Mouse (Mus musculus): ENCODE measurements at regions not wholly inside any gene's neighbourhood (a gene's known extent, or its start where the extent isn't known, plus 50 kb on each side); places are given as distances from the start of the nearest gene placed in this dataset.
A peak's percentile ranks its signal among the peaks of the same experiment; 100 is the strongest.

DNA sequence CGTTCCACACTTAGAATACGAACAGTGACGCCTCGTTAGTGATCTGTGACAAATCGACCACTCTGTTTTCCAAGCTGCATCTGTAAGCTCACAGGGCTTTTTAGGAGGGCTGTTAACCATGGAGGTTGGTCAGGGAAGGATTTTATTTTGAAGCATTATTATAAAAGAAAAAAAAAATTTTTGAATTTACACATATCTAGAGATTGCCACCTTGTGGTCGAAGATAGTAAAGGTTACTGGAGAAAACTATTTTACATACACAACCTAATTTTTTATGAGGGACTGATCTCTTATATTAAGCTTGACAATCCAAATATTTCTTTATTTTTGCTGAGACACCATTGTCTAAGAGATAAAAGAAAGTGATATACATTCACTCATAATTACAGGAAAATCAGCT, 937.2 kb downstream of the Sorcs1 start:
- Histone ChIP-seq H3K27me3 (ENCODE audit: control insufficient read depth, insufficient read depth, low read depth, low read length) (no peaks in the 10 kb centered on the region), H3K4me2 (ENCODE audit: low read length) (no peak overlapping the region), H3K4me1 (ENCODE audit: control insufficient read depth, insufficient read depth, low read length) (peaks cover 8% of the 10 kb centered on the region), H3K9ac (ENCODE audit: low read depth, low read length) (no peak overlapping the region), H3K4me3 (ENCODE audit: low read depth, low read length) (no peak overlapping the region), H3K9me3 (replicated peaks; ENCODE audit: control insufficient read depth, low read length, poor library complexity, severe bottlenecking) (no peaks in the 10 kb centered on the region), H3K36me3 (ENCODE audit: control insufficient read depth, insufficient read depth, low read length) (no peaks in the 10 kb centered on the region), H3K27ac (ENCODE audit: low read length) (no peak overlapping the region)
- 61% methylated on average over 6 of the region's 6 CpGs for WGBS
- no peak for ATAC-seq

DNA sequence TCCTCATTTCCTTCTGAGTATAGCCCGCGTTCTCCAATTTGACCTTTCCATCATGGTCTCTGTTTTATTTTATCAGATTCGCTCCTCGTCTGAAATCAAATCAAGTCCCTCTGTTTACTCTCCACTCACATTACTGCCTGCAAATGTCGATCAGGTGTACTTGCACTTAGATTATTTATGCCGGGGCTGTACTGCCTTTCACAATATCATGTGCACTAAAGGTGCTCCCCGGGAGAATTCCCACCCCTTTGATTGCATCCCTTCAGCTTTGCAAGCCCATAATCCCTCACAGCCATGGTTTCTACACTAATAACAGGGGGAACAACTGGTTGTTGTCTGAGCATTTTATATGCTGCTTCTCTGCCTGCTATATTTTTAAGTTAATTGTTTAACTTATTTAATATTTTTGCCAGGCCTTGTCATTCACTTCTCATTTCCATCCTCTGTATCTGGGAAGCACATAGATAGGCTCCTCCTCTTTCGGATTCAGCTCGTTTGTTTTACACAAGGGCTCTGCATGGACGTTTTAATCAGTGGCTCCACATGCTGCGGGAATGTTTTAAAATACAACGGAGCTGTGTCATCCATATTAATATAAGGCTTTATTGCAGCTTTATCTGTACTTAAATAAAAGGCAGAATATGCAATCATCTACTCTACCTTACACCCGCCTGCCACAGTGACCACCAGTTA, 938.8 kb downstream of the Sorcs1 start:
- H3K9ac ChIP-seq (ENCODE audit: low read depth, low read length), result no peak overlapping the region
- H3K4me1 ChIP-seq (ENCODE audit: control insufficient read depth, insufficient read depth, low read length), result peaks cover 8% of the 10 kb centered on the region
- H3K4me2 ChIP-seq (ENCODE audit: low read length), result 0 out of 2 replicates have a peak overlapping the region, but pooled peaks have one; percentile 12
- no peak overlapping the region for H3K4me3 ChIP-seq (ENCODE audit: low read depth, low read length)
- no peaks in the 10 kb centered on the region for H3K36me3 ChIP-seq (ENCODE audit: control insufficient read depth, insufficient read depth, low read length)
- WGBS, result 26% methylated on average over 13 of the region's 13 CpGs
- no peaks in the 10 kb centered on the region for H3K27me3 ChIP-seq (ENCODE audit: control insufficient read depth, insufficient read depth, low read depth, low read length)
- ATAC-seq, result peak; percentile 60; the same call in 1 of the 2 replicates
- no peak overlapping the region for H3K27ac ChIP-seq (ENCODE audit: low read length)
- no peaks in the 10 kb centered on the region for H3K9me3 ChIP-seq (replicated peaks; ENCODE audit: control insufficient read depth, low read length, poor library complexity, severe bottlenecking)

DNA sequence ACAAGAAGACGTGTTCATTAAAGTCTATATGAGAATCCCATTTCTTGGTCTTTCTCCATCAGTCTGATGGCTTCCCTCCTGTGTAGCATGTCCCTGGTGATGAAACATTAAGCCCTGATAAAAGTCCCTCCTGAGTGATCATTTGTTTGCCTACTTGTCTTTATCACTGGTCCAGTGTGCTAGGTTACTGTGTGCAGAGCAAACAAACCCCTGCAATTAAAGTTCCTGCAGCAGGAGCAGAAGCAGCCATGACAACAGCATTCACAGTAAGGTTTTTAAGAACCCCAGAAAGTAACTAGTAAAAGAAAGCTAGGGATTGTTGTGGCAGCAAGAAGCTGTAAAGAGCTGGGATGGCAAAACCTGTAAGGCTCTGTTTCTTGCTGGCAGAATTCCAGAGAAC, 980.8 kb downstream of the Sorcs1 start:
- Histone ChIP-seq H3K27me3 (ENCODE audit: control insufficient read depth, insufficient read depth, low read depth, low read length) (no peaks in the 10 kb centered on the region), H3K36me3 (ENCODE audit: control insufficient read depth, insufficient read depth, low read length) (no peaks in the 10 kb centered on the region), H3K9ac (ENCODE audit: low read depth, low read length) (no peak overlapping the region), H3K9me3 (replicated peaks; ENCODE audit: control insufficient read depth, low read length, poor library complexity, severe bottlenecking) (no peaks in the 10 kb centered on the region), H3K27ac (ENCODE audit: low read length) (no peak overlapping the region), H3K4me2 (ENCODE audit: low read length) (no peak overlapping the region), H3K4me3 (ENCODE audit: low read depth, low read length) (no peak overlapping the region), H3K4me1 (ENCODE audit: control insufficient read depth, insufficient read depth, low read length) (no peaks in the 10 kb centered on the region)
- WGBS, result 64% methylated on average over 1 of the region's 1 CpGs
- peak; percentile 51; the same call in 1 of the 2 replicates for ATAC-seq

DNA sequence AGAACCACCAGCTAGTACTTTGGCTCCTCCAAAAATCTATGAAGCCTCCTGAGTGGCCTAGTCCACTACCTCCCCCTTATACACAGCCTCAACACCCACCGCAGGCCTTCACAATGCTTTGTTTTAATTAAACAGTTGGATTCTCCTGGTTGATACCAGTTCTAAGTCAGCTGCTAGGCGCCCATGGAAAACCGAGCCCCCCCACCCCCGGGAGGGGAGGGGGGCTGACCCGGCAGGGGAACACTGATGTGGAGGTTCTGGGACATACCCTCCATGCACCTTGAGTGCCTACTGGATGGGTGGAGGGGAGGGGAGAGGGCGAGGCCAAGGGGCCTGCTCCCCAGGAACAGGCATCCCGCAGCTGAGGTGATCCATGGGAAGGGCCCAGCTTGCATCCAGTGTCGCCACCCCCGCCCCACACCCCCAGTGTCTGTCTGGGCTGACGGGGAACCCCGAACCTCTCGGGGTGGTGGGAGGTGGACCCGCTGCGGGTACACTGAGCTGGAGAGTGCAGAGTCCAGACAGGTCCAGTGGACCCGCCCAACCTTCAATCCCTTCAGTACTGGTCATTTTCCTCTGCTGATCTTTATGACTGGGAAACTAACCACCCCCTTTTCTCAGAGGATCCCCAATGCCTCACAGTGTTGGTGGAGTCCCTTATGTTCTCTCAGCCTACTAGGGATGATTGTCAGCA, 992.7 kb downstream of the Sorcs1 start:
- no peaks in the 10 kb centered on the region for H3K27me3 ChIP-seq (ENCODE audit: control insufficient read depth, insufficient read depth, low read depth, low read length)
- 95% methylated on average over 15 of the region's 15 CpGs for WGBS
- ATAC-seq, result no peak
- H3K27ac ChIP-seq (ENCODE audit: low read length), result no peak overlapping the region
- no peaks in the 10 kb centered on the region for H3K4me1 ChIP-seq (ENCODE audit: control insufficient read depth, insufficient read depth, low read length)
- no peak overlapping the region for H3K4me2 ChIP-seq (ENCODE audit: low read length)
- H3K9me3 ChIP-seq (replicated peaks; ENCODE audit: control insufficient read depth, low read length, poor library complexity, severe bottlenecking), result peaks cover 2% of the 10 kb centered on the region; the same call in 1 of the 2 replicates
- H3K4me3 ChIP-seq (ENCODE audit: low read depth, low read length), result no peak overlapping the region
- H3K9ac ChIP-seq (ENCODE audit: low read depth, low read length), result no peak overlapping the region
- H3K36me3 ChIP-seq (ENCODE audit: control insufficient read depth, insufficient read depth, low read length), result no peaks in the 10 kb centered on the region

DNA sequence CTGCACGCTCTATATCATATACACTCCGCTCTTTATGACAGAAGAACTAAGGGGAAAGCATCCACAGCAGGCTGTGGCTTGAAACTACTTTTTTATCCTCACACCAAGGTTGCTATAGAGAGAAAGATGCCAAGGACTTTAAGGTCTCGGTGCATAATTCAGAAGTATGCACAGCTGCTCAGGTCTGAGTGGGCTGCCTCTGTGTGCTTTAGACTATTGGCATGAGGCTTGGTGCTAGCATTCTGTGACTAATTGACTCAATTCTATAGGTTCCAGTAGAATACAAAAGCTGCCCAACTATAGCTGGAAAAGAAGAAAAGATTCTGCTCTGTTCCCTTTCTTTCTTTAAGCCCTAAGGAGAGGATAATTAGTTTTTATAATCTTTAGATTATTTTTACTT, 997.2 kb downstream of the Sorcs1 start:
- Histone ChIP-seq H3K9ac (ENCODE audit: low read depth, low read length) (no peak overlapping the region), H3K36me3 (ENCODE audit: control insufficient read depth, insufficient read depth, low read length) (no peaks in the 10 kb centered on the region), H3K4me3 (ENCODE audit: low read depth, low read length) (no peak overlapping the region), H3K4me1 (ENCODE audit: control insufficient read depth, insufficient read depth, low read length) (no peaks in the 10 kb centered on the region), H3K27ac (ENCODE audit: low read length) (no peak overlapping the region), H3K9me3 (replicated peaks; ENCODE audit: control insufficient read depth, low read length, poor library complexity, severe bottlenecking) (peaks cover 2% of the 10 kb centered on the region; the same call in 1 of the 2 replicates), H3K27me3 (ENCODE audit: control insufficient read depth, insufficient read depth, low read depth, low read length) (no peaks in the 10 kb centered on the region), H3K4me2 (ENCODE audit: low read length) (no peak overlapping the region)
- WGBS, result 34% methylated on average over 3 of the region's 3 CpGs
- ATAC-seq, result no peak

DNA sequence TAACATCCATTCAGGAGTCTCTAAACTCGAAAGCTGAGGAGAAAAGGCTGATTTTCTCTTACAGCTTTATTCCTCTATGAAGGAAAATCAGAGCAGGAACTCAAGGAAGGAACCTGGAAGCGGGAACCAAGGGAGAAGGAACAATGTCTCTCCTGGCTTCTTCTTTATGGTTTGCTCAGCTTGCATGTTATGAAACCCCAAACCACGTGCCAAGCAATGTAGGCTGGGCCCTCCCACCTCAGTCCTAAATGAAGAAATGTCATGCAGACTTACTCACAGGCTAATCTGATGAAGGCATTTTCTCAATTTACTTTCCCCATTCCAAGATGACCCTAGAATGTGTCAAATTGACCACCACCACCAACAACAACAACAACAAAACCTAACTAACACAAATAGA, 998.4 kb downstream of the Sorcs1 start:
- no peak for ATAC-seq

DNA sequence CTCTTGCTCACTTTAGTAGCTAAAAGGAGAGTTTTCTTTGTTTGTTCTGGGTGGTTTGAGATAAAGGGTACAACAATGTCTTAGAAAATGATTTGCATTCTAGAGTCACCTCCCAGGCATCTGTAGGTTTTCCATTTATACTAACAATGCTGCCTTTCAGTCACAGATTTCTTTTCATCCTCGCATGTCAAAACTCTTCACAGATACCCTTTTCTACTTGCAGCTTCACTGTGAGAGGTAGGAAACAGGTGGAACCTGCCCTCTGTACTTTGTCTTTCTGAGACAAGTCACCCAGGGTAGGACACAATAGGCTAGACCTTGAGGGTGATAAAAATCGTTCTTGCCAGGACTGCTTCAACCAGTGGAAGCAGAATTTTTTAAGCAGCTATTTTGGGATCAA, 1002.5 kb downstream of the Sorcs1 start:
- WGBS, result 3% methylated on average over 2 of the region's 2 CpGs
- Histone ChIP-seq H3K9me3 (replicated peaks; ENCODE audit: control insufficient read depth, low read length, poor library complexity, severe bottlenecking) (no peaks in the 10 kb centered on the region), H3K4me2 (ENCODE audit: low read length) (no peak overlapping the region), H3K4me3 (ENCODE audit: low read depth, low read length) (no peak overlapping the region), H3K9ac (ENCODE audit: low read depth, low read length) (no peak overlapping the region), H3K36me3 (ENCODE audit: control insufficient read depth, insufficient read depth, low read length) (no peaks in the 10 kb centered on the region), H3K4me1 (ENCODE audit: control insufficient read depth, insufficient read depth, low read length) (no peaks in the 10 kb centered on the region), H3K27ac (ENCODE audit: low read length) (no peak overlapping the region), H3K27me3 (ENCODE audit: control insufficient read depth, insufficient read depth, low read depth, low read length) (no peaks in the 10 kb centered on the region)
- ATAC-seq, result no peak

More for the DNA sequence above, 998.4 kb downstream of the Sorcs1 start:
- H3K4me1 ChIP-seq (ENCODE audit: control insufficient read depth, insufficient read depth, low read length), result no peaks in the 10 kb centered on the region
- no peaks in the 10 kb centered on the region for H3K36me3 ChIP-seq (ENCODE audit: control insufficient read depth, insufficient read depth, low read length)
- H3K9ac ChIP-seq (ENCODE audit: low read depth, low read length), result no peak overlapping the region
- H3K4me3 ChIP-seq (ENCODE audit: low read depth, low read length), result no peak overlapping the region
- H3K4me2 ChIP-seq (ENCODE audit: low read length), result no peak overlapping the region
- WGBS, result 82% methylated on average over 3 of the region's 3 CpGs
- no peaks in the 10 kb centered on the region for H3K27me3 ChIP-seq (ENCODE audit: control insufficient read depth, insufficient read depth, low read depth, low read length)
- H3K9me3 ChIP-seq (replicated peaks; ENCODE audit: control insufficient read depth, low read length, poor library complexity, severe bottlenecking), result no peaks in the 10 kb centered on the region; the same call in 1 of the 2 replicates
- H3K27ac ChIP-seq (ENCODE audit: low read length), result no peak overlapping the region

DNA sequence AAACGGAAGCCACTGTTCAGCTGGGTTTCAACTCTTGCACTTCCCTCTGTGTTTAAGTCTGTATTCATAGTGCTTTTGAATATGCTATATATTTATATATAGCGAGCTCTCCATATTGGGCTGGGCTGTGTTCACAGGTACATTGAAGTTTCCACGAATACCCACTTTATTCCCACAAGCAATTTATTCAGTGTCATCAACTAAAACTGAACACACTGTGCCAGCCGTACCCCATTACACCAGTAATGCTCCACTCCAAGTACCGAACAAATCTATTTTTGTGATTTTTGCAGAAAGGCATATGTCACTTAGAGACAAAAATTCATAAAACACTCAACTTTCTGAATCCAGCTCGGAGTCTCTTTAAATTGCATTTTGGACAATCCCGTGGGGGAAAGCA, 1048.5 kb downstream of the Sorcs1 start:
- H3K4me3 ChIP-seq (ENCODE audit: low read depth, low read length), result no peak overlapping the region
- H3K36me3 ChIP-seq (ENCODE audit: control insufficient read depth, insufficient read depth, low read length), result no peaks in the 10 kb centered on the region
- no peak overlapping the region for H3K4me2 ChIP-seq (ENCODE audit: low read length)
- no peak overlapping the region for H3K27ac ChIP-seq (ENCODE audit: low read length)
- H3K9me3 ChIP-seq (replicated peaks; ENCODE audit: control insufficient read depth, low read length, poor library complexity, severe bottlenecking), result no peaks in the 10 kb centered on the region
- no peaks in the 10 kb centered on the region for H3K4me1 ChIP-seq (ENCODE audit: control insufficient read depth, insufficient read depth, low read length)
- H3K9ac ChIP-seq (ENCODE audit: low read depth, low read length), result no peak overlapping the region
- 92% methylated on average over 7 of the region's 7 CpGs for WGBS
- H3K27me3 ChIP-seq (ENCODE audit: control insufficient read depth, insufficient read depth, low read depth, low read length), result no peaks in the 10 kb centered on the region
- ATAC-seq, result no peak

DNA sequence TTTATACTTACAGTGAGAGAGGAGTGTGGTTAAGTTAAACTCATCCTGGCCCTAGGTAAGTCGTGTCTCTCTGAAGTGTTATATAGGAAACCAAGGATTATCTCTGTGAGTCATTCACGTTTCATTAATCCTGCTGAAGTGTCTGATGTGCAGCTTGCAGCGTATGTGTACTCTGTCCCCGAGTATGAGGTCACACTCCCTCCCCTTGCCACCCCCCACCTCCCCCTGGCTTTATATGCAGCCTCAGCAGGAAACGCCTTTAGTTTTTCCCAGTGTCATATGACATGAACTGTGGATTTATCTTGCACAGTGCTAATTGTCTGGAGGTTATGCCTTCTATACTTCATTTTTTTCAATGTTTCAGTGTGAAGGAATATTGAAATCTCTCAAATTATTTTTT, 1058.5 kb downstream of the Sorcs1 start:
- ATAC-seq, result no peak
- no peaks in the 10 kb centered on the region for H3K4me1 ChIP-seq (ENCODE audit: control insufficient read depth, insufficient read depth, low read length)
- H3K9ac ChIP-seq (ENCODE audit: low read depth, low read length), result no peak overlapping the region
- H3K36me3 ChIP-seq (ENCODE audit: control insufficient read depth, insufficient read depth, low read length), result no peaks in the 10 kb centered on the region
- H3K4me2 ChIP-seq (ENCODE audit: low read length), result no peak overlapping the region
- WGBS, result 38% methylated on average over 5 of the region's 5 CpGs
- no peak overlapping the region for H3K4me3 ChIP-seq (ENCODE audit: low read depth, low read length)
- H3K27ac ChIP-seq (ENCODE audit: low read length), result no peak overlapping the region
- no peaks in the 10 kb centered on the region for H3K27me3 ChIP-seq (ENCODE audit: control insufficient read depth, insufficient read depth, low read depth, low read length)
- H3K9me3 ChIP-seq (replicated peaks; ENCODE audit: control insufficient read depth, low read length, poor library complexity, severe bottlenecking), result no peaks in the 10 kb centered on the region
